Mouse (Mus musculus): ENCODE data around the gene Ccdc87.

- TF ChIP-seq CTCF (IDR thresholded peaks at IDR 0.05; ENCODE audit: low read depth) (no peak), EP300 (IDR thresholded peaks at IDR 0.05; ENCODE audit: low read depth) (no peak)
Measured at GRCm38 (mm10) chr19:4837049-4837448, 2.1 kb upstream of the Ccdc87 start.

Data from liver, postnatal 0 days (tissue).